Mouse (Mus musculus) CD4-positive, CD25-positive, alpha-beta regulatory T cell, adult 2 months (primary cell): ENCODE measurements around the gene Actr6.
A peak's percentile ranks its signal among the peaks of the same experiment; 100 is the strongest.
"Not testable (repeated sequence)": the region's sequence is repeated elsewhere in the genome, so short reads cannot be mapped to it uniquely, and the experiment has no call there.

ENCODE experiments used
- DNase-seq: peaks from one replicate; pipeline ENCODE4 v3.0.0-alpha.2; 2012; ENCODE audit warnings: low read depth, low spot score

Actr6 gene

DNA sequence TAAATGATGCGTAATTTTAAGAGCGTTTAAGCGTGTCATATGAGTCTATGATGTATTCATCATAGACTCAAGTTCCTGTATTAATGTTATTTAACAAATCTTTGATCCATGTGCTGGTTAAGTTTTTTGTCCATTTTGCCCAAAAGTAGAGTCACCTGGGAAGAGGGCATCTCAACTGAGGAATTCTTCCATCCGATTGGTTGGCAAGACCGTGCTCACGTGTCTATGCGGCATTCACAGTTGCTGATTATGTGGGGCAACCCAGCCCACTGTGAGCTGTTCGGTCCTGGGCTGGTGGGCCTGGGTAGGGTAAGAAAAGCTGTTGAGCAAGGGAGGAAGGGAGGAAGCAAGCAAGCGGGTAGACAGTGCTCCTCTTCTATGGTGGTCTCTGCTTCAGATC is 6.3 kb upstream of the Actr6 start:
- DNase-seq = no peak

DNA sequence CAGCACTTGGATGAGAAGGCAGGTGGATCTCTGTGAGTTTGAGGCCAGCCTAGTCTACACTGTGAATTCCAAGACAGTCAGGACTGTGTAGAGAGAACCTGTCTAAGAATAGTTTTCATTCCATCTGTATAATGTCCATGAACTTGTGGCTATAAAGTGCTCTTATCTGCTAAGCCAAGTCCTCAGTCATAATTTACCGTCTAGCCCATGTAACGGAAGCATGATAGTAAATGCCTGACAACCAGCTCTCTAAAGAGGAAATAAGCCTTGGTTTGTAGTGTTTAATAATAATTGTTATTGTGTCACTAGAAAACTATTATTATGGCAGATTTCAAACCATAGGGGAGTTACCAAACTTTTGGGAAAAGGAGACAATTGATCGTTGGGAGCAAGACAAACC is 5.8 kb upstream of the Actr6 start:
- no peak for DNase-seq

DNA sequence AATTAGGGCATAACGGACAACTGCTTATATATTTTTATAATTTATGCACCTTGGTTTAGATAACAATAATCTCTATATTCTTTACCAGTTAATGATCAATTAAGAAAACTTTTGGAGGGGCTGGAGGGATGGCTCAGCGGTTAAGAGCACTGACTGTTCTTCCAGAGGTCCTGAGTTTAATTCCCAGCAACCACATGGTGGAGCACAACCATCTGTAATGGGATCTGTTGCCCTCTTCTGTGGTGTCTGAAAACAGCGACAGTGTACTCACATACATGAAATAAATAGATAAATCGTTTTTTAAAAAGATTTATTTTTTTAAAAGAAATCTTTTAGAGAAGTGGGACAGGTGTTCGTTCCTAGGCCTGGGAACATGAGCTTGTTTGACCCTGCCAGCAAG is 5.0 kb upstream of the Actr6 start:
- DNase-seq = no peak

DNA sequence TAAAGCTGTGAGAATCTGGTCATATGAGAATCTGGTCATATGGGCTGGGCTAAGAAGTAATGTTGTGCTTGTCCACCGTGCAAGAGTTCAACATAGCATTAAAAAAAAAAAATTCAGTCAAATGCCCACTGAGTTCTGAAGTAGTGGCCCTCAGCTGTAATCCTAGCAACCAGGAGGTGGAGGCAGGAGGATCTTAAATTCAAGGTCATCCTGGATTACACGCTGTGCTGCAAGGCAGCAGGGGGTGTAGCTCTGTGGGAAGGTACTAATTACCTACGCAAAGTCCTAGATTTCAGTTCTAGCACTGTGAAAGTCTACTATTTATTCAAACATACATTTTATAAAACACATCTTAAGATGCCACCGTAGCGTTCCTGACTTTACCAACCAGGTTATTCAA is 754 bp downstream of the Actr6 start:
- DNase-seq = peak; percentile 24

DNA sequence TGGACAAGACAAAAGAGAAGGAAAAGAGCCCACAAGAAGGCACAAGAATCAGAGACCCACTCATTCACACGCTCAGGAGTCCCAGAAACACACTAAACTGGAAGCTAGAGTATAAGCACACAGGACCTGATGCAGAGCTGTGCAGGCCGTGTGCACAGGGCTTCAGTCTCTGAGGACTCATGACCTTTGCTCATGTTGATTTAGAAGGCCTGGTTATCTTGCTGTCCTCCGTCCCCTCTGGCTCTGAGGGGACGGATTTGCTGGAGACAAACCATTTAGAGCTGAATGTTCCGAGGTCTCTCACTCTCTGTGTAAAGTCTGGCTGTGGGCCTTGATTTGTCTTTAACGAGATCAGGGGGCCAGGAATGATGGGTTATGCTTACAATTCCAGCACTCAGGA is 1.7 kb downstream of the Actr6 start:
- DNase-seq = no peak

DNA sequence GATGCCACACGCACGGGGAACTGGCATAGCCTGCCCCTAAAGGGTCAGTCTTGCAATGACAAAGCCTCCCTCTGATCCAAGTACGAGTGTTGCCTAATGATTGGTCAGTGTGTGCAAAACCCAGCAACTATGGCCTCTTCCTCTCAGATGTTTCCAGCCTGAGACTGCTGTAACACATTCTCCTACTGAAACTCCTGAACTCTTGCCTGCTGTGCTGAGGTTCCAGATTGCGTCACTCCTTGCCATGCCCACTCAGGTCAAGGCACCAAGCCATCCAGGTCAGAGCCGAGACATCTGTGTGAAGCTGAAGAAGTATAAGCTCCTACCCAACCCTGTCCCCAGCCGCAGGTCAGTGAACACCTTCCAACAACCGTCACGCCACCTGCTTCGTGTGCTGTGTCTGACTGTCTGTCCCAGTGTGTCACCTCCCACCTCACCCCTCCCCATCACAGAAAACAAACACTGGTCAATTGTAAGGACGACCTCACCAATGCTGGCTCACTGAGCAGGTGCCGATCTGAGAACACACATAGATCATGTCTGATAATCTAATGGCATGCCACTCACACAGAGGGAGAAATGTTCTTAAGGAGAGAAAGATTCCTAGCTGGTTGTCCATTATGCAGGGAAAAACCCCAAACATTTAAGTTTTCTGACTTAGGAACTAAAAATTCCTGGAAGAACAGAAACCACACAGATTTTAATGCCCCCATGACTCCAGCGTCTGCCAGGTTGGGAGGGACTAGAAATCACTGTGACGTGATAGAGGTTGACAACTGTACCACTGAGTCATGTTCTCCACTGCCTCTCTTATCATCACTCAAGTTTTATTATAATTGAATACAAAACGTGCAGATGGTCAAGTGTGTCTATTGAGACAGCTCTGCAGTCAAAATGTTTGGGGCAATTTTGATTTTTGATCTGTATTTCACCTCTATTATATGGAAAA is 9.6 kb downstream of the Actr6 start:
- DNase-seq = no peak

DNA sequence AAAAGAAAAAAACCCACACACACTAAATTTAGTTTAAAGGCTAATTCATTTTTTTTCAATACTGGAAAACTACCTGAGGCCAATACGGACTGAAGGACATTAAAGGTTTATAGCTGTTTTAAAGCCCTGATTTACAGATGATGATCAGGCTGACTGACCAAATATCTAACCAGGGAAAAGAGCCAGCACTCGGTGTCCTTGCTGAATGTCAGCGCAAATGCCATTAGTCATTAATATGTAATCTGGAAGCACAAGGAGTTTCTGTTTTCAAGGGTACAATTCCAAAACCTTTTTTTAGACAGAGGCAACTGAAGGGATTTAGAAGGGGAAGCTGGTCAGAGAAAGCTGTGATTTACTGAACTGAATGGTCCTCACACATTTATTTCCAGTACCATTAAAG is 11.3 kb downstream of the Actr6 start:
- DNase-seq = no peak

DNA sequence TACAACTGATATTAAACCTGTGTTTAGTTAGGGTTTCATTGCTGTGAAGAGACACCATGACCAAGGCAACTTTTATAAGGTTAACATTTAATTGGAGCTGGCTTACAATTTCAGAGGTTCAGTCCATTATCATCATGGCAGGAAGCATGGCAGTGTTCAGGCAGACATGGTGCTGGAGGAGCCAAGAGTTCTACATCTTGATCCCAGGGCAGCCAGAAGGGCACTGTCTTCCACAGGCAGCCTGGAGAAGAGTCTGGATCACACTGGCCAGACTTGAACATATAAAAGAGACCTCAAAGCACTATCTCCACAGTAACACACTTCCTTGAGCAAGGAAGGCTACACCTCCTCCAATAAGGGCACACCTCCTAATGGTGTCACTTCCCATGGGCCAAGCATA is 11.8 kb downstream of the Actr6 start:
- DNase-seq = no peak

DNA sequence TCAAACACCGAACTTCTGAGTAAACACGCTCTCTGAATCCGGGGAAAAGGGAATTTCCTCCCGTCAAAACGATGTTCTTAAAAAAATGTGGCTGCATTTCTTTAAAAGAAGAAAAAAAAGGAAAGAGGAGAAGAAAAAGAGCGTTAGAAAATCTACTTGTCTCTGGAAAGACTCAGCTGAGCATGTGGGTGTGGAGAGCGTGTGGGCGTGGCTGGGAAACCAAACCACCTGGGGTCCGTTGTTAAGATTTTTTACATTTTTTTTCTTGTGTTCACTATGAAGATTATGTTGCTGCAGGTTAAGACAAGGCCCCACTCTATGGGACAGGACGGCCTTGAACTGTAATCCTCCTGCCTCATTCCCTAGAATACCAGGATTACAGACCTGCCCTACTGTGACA is 17.2 kb downstream of the Actr6 start:
- no peak for DNase-seq

DNA sequence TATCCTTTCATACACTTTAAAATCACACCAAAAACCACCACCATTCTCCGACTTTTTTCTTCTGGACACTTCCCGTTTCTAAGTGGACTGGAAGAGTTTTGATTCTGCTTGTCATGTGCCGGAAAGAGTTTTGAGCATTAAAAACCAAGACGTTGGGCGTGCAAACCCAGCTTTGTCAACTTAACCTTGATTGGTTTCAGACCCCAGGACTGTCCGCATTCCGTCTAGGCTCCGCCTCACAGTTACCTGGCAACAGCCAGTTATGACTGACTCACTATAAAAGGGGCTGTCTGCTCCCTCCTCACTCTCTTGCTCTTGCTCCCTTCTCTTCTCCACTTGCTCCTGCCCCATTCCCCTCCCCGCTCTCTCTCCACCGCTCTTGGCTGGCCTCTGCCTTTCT is 23.4 kb downstream of the Actr6 start:
- DNase-seq = no peak

DNA sequence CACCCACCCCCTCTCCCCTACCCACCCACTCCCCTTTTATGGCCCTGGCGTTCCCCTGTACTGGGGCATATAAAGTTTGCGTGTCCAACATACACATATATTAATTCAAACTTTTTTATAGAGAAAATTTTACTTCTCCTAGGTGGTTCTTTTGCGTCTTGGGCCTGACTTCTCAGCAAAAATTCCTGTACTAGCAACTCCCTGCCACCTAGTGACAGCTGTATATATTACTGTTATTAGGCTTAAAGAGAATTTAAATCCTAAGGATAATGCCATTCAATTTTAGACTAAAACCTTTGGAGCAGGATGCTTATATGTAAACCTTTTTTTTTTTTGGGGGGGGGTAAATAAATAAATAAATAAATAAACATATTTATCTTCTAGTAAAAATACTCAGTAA is 24.7 kb downstream of the Actr6 start:
- no peak for DNase-seq

DNA sequence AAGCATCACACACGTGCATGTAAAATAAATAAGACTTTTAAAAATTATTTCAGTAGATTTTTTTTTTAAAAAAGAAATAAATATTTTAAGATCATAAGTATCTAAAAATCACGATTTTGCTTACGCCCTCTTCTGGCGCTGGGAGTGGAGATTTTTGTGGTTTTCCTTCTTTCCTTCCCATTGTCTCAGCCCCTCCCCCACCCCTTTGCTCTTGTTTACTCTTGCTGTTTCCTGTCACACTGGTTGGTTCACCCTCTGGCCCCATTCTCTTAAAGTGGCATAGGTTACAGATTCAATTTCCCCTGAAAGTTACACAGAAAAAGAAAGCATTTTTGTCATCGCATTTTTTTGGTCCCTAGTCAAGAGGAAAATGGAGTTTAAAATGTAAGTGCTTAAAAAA is 29.1 kb downstream of the Actr6 start:
- peak; percentile 70 for DNase-seq

DNA sequence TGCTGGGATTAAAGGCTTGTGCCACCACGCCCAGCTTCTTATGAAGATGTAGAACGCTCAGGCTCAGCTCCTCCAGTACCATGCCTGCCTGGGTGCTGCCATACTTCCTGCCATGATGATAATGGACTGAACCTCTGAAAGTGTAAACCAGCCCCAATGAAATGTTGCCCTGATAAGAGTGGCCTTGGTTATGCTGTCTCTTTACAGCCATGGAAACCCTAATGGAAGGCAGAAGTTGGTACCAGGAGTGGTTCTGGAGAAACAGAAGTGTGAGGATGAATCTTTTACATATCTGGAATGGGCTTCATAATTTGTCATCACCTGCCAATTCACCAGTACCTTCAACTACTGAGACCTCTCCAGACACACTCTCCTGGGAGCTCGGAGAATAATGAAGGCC is 34.1 kb downstream of the Actr6 start:
- no peak for DNase-seq

DNA sequence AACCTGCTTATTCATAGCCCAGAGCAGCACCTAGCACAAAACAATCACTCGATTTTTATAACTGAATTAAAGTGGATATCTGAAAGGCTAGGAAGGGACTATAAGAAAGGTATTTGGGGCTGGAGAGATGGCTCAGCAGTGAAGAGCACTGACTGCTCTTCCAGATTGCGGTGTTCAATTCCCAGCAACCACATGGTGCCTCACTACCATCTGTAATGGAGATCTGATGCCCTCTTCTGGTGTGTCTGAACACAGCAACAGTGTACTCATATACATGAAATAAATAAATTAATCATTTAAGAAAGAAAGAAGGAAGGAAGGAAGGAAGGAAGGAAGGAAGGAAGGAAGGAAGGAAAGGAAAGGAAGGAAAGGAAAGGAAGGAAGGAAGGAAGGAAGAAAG is 35.8 kb downstream of the Actr6 start:
- not testable (repeated sequence) for DNase-seq

DNA sequence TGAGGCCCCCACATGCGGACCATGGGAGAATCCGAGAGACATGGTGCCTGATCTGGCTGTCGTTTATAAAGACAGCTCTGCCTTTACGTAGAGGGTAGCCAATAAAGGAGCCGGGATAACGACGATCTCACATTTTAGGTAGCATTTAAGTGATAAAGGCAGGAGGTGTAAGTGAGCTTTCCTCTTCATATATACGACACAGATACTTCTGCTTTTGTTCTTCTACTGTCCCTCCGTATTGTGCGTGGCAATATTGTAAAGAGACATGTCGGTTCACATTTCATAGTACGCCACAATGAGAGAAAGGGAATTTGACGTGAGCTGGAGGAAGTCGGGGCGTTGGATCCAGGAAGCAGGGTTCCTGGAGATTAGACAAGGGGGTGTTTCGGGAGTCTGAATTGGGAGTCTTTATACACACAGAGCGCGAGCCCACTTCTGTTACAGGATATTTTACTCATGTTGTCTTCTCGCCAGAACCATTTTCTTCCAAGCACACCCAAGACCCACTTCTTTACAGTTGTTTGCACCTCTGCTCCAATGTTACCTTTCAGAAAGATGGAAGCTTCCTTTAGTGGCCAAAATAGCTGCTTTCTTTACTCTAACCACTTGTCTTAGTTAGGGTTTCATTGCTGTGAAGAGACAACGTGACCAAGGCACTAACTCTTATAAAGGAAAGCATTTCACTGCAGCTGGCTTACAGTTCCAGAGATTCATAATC is 36.7 kb downstream of the Actr6 start:
- DNase-seq = no peak

DNA sequence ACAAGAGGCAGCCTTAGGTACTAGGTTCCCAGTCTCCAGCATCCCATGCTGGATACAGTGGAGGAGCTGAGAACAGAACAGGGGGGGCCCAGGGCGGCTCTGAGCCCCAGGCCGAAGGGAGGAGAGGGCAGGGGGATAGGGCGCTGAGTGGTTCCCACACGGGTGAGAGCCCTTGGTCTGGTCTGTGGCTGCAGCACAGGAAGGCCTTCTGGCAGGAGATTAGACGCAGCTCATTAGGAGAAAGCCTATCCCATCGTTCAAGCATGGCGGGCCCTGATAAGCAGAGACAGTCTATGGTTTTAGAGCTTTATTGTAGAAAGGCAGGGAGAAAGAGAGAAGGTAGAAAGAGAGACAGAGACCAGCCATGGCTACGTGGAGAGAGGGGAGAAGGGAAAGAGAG is 42.1 kb downstream of the Actr6 start:
- no peak for DNase-seq

DNA sequence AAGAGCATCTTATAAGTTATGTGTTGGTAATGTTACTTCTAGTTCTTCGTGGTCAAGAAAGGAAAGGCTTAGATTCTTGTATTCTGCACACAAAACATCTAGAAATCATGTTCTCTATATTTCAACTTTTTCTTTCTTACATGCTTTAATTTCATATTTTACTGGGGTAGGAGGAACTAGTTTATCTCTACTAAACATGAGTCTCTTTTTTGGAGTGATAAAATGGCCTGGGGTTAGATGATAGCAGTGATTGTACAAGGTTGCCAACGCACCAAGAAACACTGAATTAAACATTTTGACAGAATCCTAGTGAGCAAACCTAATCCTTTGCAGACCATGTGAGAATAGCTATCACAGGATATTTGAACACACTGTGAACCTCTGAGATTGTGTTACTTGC is 44.6 kb downstream of the Actr6 start:
- DNase-seq = no peak

DNA sequence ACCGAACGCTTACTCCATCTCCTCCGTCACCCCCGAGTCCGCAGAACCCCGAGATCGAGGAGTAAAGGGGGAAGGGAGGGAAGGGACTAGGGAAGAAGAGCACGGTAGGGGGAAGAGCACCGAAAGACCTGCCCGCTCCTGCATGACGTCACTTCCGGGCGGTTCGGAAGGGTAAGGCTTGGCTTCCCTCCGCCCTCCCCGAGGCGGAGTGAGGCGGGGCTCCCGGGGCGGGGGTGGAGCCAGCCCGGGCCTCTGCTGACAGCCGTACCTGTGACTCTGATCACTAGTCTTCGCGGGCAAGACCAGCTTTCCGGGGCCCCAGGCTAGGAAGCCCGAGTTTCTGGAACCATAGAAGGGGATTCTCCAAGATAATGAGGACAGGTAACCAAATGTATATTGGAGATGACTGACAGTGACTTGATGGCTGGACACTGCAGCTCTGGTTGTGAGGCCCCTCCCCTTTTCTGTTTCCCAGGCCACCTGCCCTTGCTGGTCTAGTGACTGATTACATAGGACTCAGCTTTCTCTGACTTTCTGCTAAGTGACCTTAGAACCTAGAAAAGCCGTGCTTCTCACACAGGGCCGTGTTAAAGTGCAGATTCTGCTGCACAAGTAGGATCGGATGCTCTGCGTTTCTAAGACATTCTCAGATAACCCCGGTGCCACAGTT is 45.8 kb downstream of the Actr6 start, which contains the start of gene Scyl2:
Gene Scyl2 (minus strand): TSS at position 147 of the 670 bp plus-strand sequence.
- peak; percentile 98 for DNase-seq

DNA sequence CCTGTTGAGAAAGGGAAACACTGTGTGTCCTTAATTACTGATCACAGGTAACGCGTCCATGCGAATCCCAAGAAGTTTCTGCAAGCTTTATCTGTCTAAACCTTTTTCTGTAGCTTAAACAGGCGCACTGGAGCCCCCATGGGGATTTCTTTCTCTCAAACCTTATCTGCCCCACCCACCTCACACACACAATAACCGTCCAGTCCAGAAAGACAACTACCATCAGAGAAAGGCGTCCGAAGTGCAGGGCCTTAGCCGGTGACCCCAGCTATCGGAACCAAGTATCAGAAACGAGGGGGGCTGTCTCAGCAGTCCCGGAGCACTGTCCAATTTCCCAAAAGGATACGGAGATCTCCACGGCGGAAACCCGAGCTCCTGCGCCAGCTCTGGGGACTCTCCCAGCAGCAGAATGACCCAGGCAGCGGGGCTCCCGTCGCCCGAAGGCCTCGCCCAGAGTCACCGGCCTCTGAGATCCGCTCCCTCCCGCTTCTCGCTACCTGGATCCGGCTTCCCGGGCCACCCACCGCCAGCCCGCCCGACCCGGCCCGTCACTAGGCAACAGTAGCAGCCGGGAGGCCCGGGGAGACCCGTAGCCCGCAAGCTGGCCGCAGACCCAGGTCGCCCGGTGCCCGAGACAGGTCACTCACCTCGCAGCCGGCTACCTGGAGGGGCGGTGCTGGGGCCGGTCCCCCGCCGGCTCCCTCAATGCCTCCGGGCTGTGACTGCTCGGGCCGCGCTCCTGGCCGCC is 46.5 kb downstream of the Actr6 start:
- no peak for DNase-seq

DNA sequence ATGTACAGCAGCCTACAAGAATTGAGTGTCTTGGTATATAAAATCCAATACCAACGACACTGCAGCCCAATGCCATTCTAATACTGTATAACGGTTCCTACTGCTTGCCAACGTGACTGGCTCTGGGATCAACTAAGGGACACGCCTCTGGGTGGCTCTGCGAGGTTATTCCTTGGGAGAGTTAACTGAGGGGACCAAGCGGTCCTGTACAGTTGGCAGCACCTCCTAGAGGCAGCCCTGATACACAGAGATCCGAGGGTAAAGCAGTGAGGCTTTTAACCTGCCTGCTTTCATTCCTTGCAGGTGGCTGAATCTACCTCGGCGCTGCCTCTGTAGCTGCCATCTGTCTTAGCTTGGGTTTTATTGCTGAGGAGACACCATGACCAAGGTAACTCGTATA is 49.1 kb downstream of the Actr6 start:
- no peak for DNase-seq

DNA sequence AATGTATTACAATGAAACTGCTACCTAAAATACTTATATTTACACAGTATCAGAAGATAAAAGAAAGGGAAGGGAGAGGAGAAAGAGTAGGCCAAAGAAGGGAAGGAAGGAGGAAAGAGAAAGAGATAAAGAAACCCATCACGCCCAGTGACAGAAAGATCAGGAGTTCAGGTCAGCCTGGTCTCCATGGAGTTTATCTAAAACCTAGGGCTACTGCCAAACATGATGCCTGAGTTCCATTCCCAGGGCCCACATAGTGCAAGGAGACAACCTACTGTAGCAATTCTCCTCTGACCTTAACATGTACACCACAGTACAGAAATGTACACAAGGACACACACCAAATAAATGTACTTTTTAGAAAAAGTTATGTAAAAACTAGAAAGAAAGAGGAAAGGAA is 49.9 kb downstream of the Actr6 start:
- no peak for DNase-seq

DNA sequence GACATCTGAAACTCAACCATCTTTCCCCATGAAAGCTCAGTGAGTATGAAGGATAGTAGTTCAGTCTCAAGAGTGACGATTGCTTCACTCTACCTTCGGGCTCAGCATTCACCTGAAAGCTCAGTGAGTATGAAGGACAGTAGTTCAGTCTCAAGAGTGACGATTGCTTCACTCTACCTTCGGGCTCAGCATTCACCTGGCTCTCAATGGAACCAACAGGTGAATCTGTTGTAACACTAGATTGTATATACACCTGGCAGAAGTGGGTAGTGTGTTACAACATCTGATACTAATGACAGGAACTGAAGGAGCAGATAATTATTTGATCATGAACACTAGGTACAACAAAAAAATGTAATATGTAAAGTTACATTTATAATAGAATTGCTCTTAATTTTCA is 50.4 kb downstream of the Actr6 start:
- no peak for DNase-seq
